Mouse (Mus musculus) megakaryocyte progenitor cell, adult 5-6 weeks (primary cell): ENCODE results near the gene Kctd2. TPM values are rescaled to one million over a fixed set of nuclear protein-coding genes. Genes with fewer than 3 reads are reported as not detected.
"Not testable (repeated sequence)": the region's sequence is repeated elsewhere in the genome, so short reads cannot be mapped to it uniquely, and the experiment has no call there.

Experiments
- ATAC-seq: replicated peaks from 2 replicates; pipeline ENCODE4 v1.8.0; 2016; ENCODE audit warnings: mild to moderate bottlenecking, moderate TSS enrichment, inconsistent platforms; ENCODE audit not compliant: poor library complexity
- total RNA-seq, 2 experiments: library from RNA; stranded (forward) in 1 of 2; stranded (reverse) in 1 of 2; fragments of 157-497, 149-512 nt in 1 of 2; fragments of 200-1000 nt in 1 of 2; gene quantifications; 2 replicates each; pipeline versions ENCODE4 v1.2.3 to v1.2.4; 2015 to 2017

The Kctd2 gene
- total RNA-seq, 2 experiments from 2014 or later = 9.0 to 13.0 TPM

GRCm38 (mm10) chr11:115472183-115472582 lies 52.3 kb downstream of the Kctd2 start:
- ATAC-seq = no peak

GRCm38 (mm10) chr11:115473626-115474275 lies 53.8 kb downstream of the Kctd2 start:
- peak; percentile 81 for ATAC-seq

GRCm38 (mm10) chr11:115475025-115475757 lies 55.3 kb downstream of the Kctd2 start, which contains the start of gene Armc7:
Gene Armc7, plus strand, starts transcription at chr11:115475667.
- peak; percentile 91 for ATAC-seq

- ATAC-seq = peak; percentile 15
Observed at GRCm38 (mm10) chr11:115475758-115476237, 55.9 kb downstream of the Kctd2 start.

GRCm38 (mm10) chr11:115476630-115477029 lies 56.7 kb downstream of the Kctd2 start:
- ATAC-seq = not testable (repeated sequence)

GRCm38 (mm10) chr11:115477388-115477787 lies 57.5 kb downstream of the Kctd2 start:
- peak; percentile 23; the same call in 1 of the 2 replicates for ATAC-seq

- ATAC-seq = no peak
Observed at GRCm38 (mm10) chr11:115478296-115478938, 58.5 kb downstream of the Kctd2 start.

Other genes starting within 250 kb of the Kctd2 start
- gene Tmem104, start 232.6 kb upstream of the Kctd2 start, total RNA-seq (2015) = 7.8 and 8.3 TPM in 2 replicates
- 2.4 and 8.2 TPM in 2 replicates for gene Tmem104, start 232.6 kb upstream of the Kctd2 start, total RNA-seq (2017)
- 17.4 and 17.8 TPM in 2 replicates for gene Nat9, start 232.3 kb upstream of the Kctd2 start, total RNA-seq (2015)
- 20.2 and 25.5 TPM in 2 replicates for gene Nat9, start 232.3 kb upstream of the Kctd2 start, total RNA-seq (2017)
- gene Grin2c, start 152.9 kb upstream of the Kctd2 start, total RNA-seq (2015) = not detected in 2 replicates
- gene Grin2c, start 152.9 kb upstream of the Kctd2 start, total RNA-seq (2017) = not detected in 2 replicates
- 9.1 and 9.8 TPM in 2 replicates for gene Fdxr, start 143.1 kb upstream of the Kctd2 start, total RNA-seq (2015)
- gene Fdxr, start 143.1 kb upstream of the Kctd2 start, total RNA-seq (2017) = 14.2 and 19.1 TPM in 2 replicates
- 0.30 and 0.71 TPM in 2 replicates for gene Fads6, start 122.5 kb upstream of the Kctd2 start, total RNA-seq (2015)
- 0.87 and 2.2 TPM in 2 replicates for gene Fads6, start 122.5 kb upstream of the Kctd2 start, total RNA-seq (2017)
- gene Otop2, start 113.0 kb upstream of the Kctd2 start, total RNA-seq (2015) = not detected in 2 replicates
- gene Otop2, start 113.0 kb upstream of the Kctd2 start, total RNA-seq (2017) = not detected in 2 replicates
- gene Ush1g, start 98.1 kb upstream of the Kctd2 start, total RNA-seq (2015) = not detected in 2 replicates
- gene Ush1g, start 98.1 kb upstream of the Kctd2 start, total RNA-seq (2017) = not detected in 2 replicates
- not detected in 2 replicates for gene Otop3, start 85.4 kb upstream of the Kctd2 start, total RNA-seq (2015)
- gene Otop3, start 85.4 kb upstream of the Kctd2 start, total RNA-seq (2017) = not detected in 2 replicates
- gene Hid1, start 52.4 kb upstream of the Kctd2 start, total RNA-seq (2015) = 0.52 and 0.81 TPM in 2 replicates
- gene Hid1, start 52.4 kb upstream of the Kctd2 start, total RNA-seq (2017) = 0.10 TPM in 1 of 2 replicates, not detected in the other
- gene Cdr2l, start 38.2 kb upstream of the Kctd2 start, total RNA-seq (2015) = 0.20 and 0.42 TPM in 2 replicates
- gene Cdr2l, start 38.2 kb upstream of the Kctd2 start, total RNA-seq (2017) = 0.08 and 0.34 TPM in 2 replicates
- gene Mrpl58, start 16.4 kb upstream of the Kctd2 start, total RNA-seq (2015) = 83.4 and 98.3 TPM in 2 replicates
- gene Mrpl58, start 16.4 kb upstream of the Kctd2 start, total RNA-seq (2017) = 81.1 and 96.4 TPM in 2 replicates
- 703 and 731 TPM in 2 replicates for gene Atp5h, start 166 bp upstream of the Kctd2 start, total RNA-seq (2015)
- gene Atp5h, start 166 bp upstream of the Kctd2 start, total RNA-seq (2017) = 770 and 871 TPM in 2 replicates
- not detected in 2 replicates for gene Trim80, start 20.4 kb downstream of the Kctd2 start, total RNA-seq (2015)
- not detected in 2 replicates for gene Trim80, start 20.4 kb downstream of the Kctd2 start, total RNA-seq (2017)
- not detected in 2 replicates for gene Slc16a5, start 42.3 kb downstream of the Kctd2 start, total RNA-seq (2015)
- not detected in 2 replicates for gene Slc16a5, start 42.3 kb downstream of the Kctd2 start, total RNA-seq (2017)
- 4.6 and 5.5 TPM in 2 replicates for gene Armc7, start 55.5 kb downstream of the Kctd2 start, total RNA-seq (2015)
- 5.1 and 9.0 TPM in 2 replicates for gene Armc7, start 55.5 kb downstream of the Kctd2 start, total RNA-seq (2017)
- 64.1 and 65.0 TPM in 2 replicates for gene Nt5c, start 71.7 kb downstream of the Kctd2 start, total RNA-seq (2015)
- gene Nt5c, start 71.7 kb downstream of the Kctd2 start, total RNA-seq (2017) = 105 and 112 TPM in 2 replicates
- gene Jpt1, start 94.3 kb downstream of the Kctd2 start, total RNA-seq (2015) = 179 TPM in 2 replicates
- 143 and 157 TPM in 2 replicates for gene Jpt1, start 94.3 kb downstream of the Kctd2 start, total RNA-seq (2017)
- 682 and 726 TPM in 2 replicates for gene Sumo2, start 116.1 kb downstream of the Kctd2 start, total RNA-seq (2015)
- gene Sumo2, start 116.1 kb downstream of the Kctd2 start, total RNA-seq (2017) = 483 and 527 TPM in 2 replicates
- gene Nup85, start 144.3 kb downstream of the Kctd2 start, total RNA-seq (2015) = 131 and 149 TPM in 2 replicates
- gene Nup85, start 144.3 kb downstream of the Kctd2 start, total RNA-seq (2017) = 131 and 147 TPM in 2 replicates
- gene Mrps7, start 183.8 kb downstream of the Kctd2 start, total RNA-seq (2015) = 56.9 and 63.7 TPM in 2 replicates
- gene Mrps7, start 183.8 kb downstream of the Kctd2 start, total RNA-seq (2017) = 43.2 and 50.3 TPM in 2 replicates
- gene Gga3, start 183.9 kb downstream of the Kctd2 start, total RNA-seq (2015) = 27.9 and 28.3 TPM in 2 replicates
- 17.0 and 40.0 TPM in 2 replicates for gene Gga3, start 183.9 kb downstream of the Kctd2 start, total RNA-seq (2017)
- gene Mif4gd, start 192.8 kb downstream of the Kctd2 start, total RNA-seq (2015) = 20.4 and 27.4 TPM in 2 replicates
- gene Mif4gd, start 192.8 kb downstream of the Kctd2 start, total RNA-seq (2017) = 17.7 and 23.0 TPM in 2 replicates
- 8.7 and 10.2 TPM in 2 replicates for gene Slc25a19, start 208.2 kb downstream of the Kctd2 start, total RNA-seq (2015)
- gene Slc25a19, start 208.2 kb downstream of the Kctd2 start, total RNA-seq (2017) = 15.2 and 18.2 TPM in 2 replicates